Mouse (Mus musculus): ENCODE results near the gene Cdc6. TPM values are rescaled to one million over a fixed set of nuclear protein-coding genes. Genes with fewer than 3 reads are reported as not detected.

Cdc6 gene
- polyA plus RNA-seq, 1 experiment from 2014 or later: 47.7 TPM

- H3K27ac ChIP-seq: no peak overlapping the region
- peaks cover 71% of the 10 kb centered on the region for H3K36me3 ChIP-seq
- WGBS: 89% methylated on average over 9 of the region's 9 CpGs
- H3K9me3 ChIP-seq: no peaks in the 10 kb centered on the region
- H3K4me3 ChIP-seq: no peak overlapping the region
- peaks cover 48% of the 10 kb centered on the region for H3K4me1 ChIP-seq
- no peak for DNase-seq (ENCODE audit: low spot score)
- no peaks in the 10 kb centered on the region for H3K27me3 ChIP-seq (ENCODE audit: insufficient read depth, poor library complexity, severe bottlenecking)
Observed at GRCm38 (mm10) chr11:98972801-98973360, 65.3 kb downstream of the Cdc6 start.

Other genes with a start within 250 kb of the Cdc6 start
- not detected in 2 replicates for gene Gsdma, start 243.4 kb upstream of the Cdc6 start, polyA plus RNA-seq (2016; fragmentation: Nextera tagmentation; extraction: Ambion mirVana)
- gene Psmd3, start 225.2 kb upstream of the Cdc6 start, polyA plus RNA-seq (2016; fragmentation: Nextera tagmentation; extraction: Ambion mirVana): 232 and 255 TPM in 2 replicates
- not detected in 2 replicates for gene Csf3, start 206.5 kb upstream of the Cdc6 start, polyA plus RNA-seq (2016; fragmentation: Nextera tagmentation; extraction: Ambion mirVana)
- 54.6 and 56.5 TPM in 2 replicates for gene Med24, start 178.4 kb upstream of the Cdc6 start, polyA plus RNA-seq (2016; fragmentation: Nextera tagmentation; extraction: Ambion mirVana)
- 19.2 and 23.2 TPM in 2 replicates for gene Thra, start 167.2 kb upstream of the Cdc6 start, polyA plus RNA-seq (2016; fragmentation: Nextera tagmentation; extraction: Ambion mirVana)
- 3.6 and 5.9 TPM in 2 replicates for gene Nr1d1, start 132.5 kb upstream of the Cdc6 start, polyA plus RNA-seq (2016; fragmentation: Nextera tagmentation; extraction: Ambion mirVana)
- 14.0 and 21.6 TPM in 2 replicates for gene Msl1, start 112.3 kb upstream of the Cdc6 start, polyA plus RNA-seq (2016; fragmentation: Nextera tagmentation; extraction: Ambion mirVana)
- gene Casc3, start 102.9 kb upstream of the Cdc6 start, polyA plus RNA-seq (2016; fragmentation: Nextera tagmentation; extraction: Ambion mirVana): 29.5 and 37.2 TPM in 2 replicates
- gene Rapgefl1, start 71.0 kb upstream of the Cdc6 start, polyA plus RNA-seq (2016; fragmentation: Nextera tagmentation; extraction: Ambion mirVana): 0.78 and 0.87 TPM in 2 replicates
- gene Wipf2, start 44.2 kb upstream of the Cdc6 start, polyA plus RNA-seq (2016; fragmentation: Nextera tagmentation; extraction: Ambion mirVana): 2.8 and 4.1 TPM in 2 replicates
- gene Rara, start 20.0 kb downstream of the Cdc6 start, polyA plus RNA-seq (2016; fragmentation: Nextera tagmentation; extraction: Ambion mirVana): 30.4 and 36.9 TPM in 2 replicates
- gene Gjd3, start 75.2 kb downstream of the Cdc6 start, polyA plus RNA-seq (2016; fragmentation: Nextera tagmentation; extraction: Ambion mirVana): 1.0 and 1.1 TPM in 2 replicates
- 207 and 238 TPM in 2 replicates for gene Top2a, start 116.4 kb downstream of the Cdc6 start, polyA plus RNA-seq (2016; fragmentation: Nextera tagmentation; extraction: Ambion mirVana)
- 382 and 559 TPM in 2 replicates for gene Igfbp4, start 133.4 kb downstream of the Cdc6 start, polyA plus RNA-seq (2016; fragmentation: Nextera tagmentation; extraction: Ambion mirVana)
- 0.36 TPM in 2 replicates for gene Tns4, start 181.5 kb downstream of the Cdc6 start, polyA plus RNA-seq (2016; fragmentation: Nextera tagmentation; extraction: Ambion mirVana)
- 0.25 and 0.78 TPM in 2 replicates for gene Ccr7, start 247.3 kb downstream of the Cdc6 start, polyA plus RNA-seq (2016; fragmentation: Nextera tagmentation; extraction: Ambion mirVana)